Mouse (Mus musculus) kidney, adult 2 months (tissue): ENCODE results near the gene Prss54. TPM values are rescaled to one million over a fixed set of nuclear protein-coding genes. Genes with fewer than 3 reads are reported as not detected.

Experiments
- DNase-seq: peaks from one replicate; pipeline ENCODE4 v3.0.0; 2021
- H3K27ac ChIP-seq: fragments of 200-500 bp; 2 replicates; pipeline ENCODE4 v1.5.1; 2012; ENCODE audit warnings: low read depth, low read length, control low read depth, inconsistent platforms; ENCODE audit not compliant: insufficient read depth
- H3K27me3 ChIP-seq: fragments of 200-500 bp; replicated peaks from 2 replicates; pipeline ENCODE4 v1.6.1; 2012; ENCODE audit warnings: mild to moderate bottlenecking, moderate library complexity, low read length, inconsistent platforms; ENCODE audit not compliant: control insufficient read depth, insufficient read depth
- H3K36me3 ChIP-seq: fragments of 200-500 bp; 2 replicates; pipeline ENCODE4 v1.6.1; 2012; ENCODE audit warnings: mild to moderate bottlenecking, moderate library complexity, low read length, inconsistent platforms; ENCODE audit not compliant: control insufficient read depth, insufficient read depth
- H3K4me1 ChIP-seq: fragments of 200-500 bp; 2 replicates; pipeline ENCODE4 v1.6.1; 2011; ENCODE audit warnings: low read length; ENCODE audit not compliant: control insufficient read depth, insufficient read depth
- H3K4me3 ChIP-seq: fragments of 200-500 bp; 2 replicates; pipeline ENCODE4 v1.5.1; 2011; ENCODE audit warnings: mild to moderate bottlenecking, low read depth, low read length, control low read depth; ENCODE audit not compliant: insufficient read depth
- CTCF ChIP-seq: fragments of 200-500 bp; conservative IDR thresholded peaks from 2 replicates; pipeline ENCODE4 v1.5.1; 2011; ENCODE audit warnings: low read depth, mild to moderate bottlenecking, control low read depth, low read length, moderate library complexity, mixed read lengths; ENCODE audit not compliant: insufficient read depth, insufficient read length
- POLR2A ChIP-seq: fragments of 200-500 bp; IDR thresholded peaks from one replicate; pipeline ENCODE4 v1.6.1; 2011; ENCODE audit warnings: low read depth, low read length, control low read depth
- WGBS: fragments of 180-500 bp; shearing (Covaris S2); methylation state at CpG from one replicate; pipeline ENCODE4 v1.1.7; 2018; 5-methylcytosine and 5-hydroxymethylcytosine counted together
- polyA plus RNA-seq: library from polyadenylated mRNA; depleted of rRNA; stranded (reverse); fragments of >200 nt; gene quantifications from 2 replicates; pipeline ENCODE4 v1.2.3, GENCODE M21; 2012

Prss54 gene
- polyA plus RNA-seq, 1 experiment: not detected

- Histone ChIP-seq H3K27me3 (no peaks in the 10 kb centered on the region), H3K4me3 (no peak overlapping the region), H3K36me3 (no peaks in the 10 kb centered on the region), H3K4me1 (no peaks in the 10 kb centered on the region), H3K27ac (no peak overlapping the region)
- DNase-seq: no peak
- TF ChIP-seq POLR2A (no peak), CTCF (no peak)
- 82% methylated on average over 12 of the region's 12 CpGs for WGBS
Measured at GRCm38 (mm10) chr8:95592131-95592780, 16.1 kb upstream of the Prss54 start.

- DNase-seq: no peak
- 79% methylated on average over 4 of the region's 4 CpGs for WGBS
- no peaks in the 10 kb centered on the region for H3K36me3 ChIP-seq
- no peaks in the 10 kb centered on the region for H3K27me3 ChIP-seq
- no peak overlapping the region for H3K4me3 ChIP-seq
- no peak overlapping the region for H3K27ac ChIP-seq
- H3K4me1 ChIP-seq: no peaks in the 10 kb centered on the region
- no peak for TF ChIP-seq POLR2A
- no peak for TF ChIP-seq CTCF
Measured at GRCm38 (mm10) chr8:95590539-95590938, 14.4 kb upstream of the Prss54 start.

- TF ChIP-seq CTCF (no peak), POLR2A (no peak)
- no peaks in the 10 kb centered on the region for H3K36me3 ChIP-seq
- WGBS: 67% methylated on average over 10 of the region's 10 CpGs
- DNase-seq: no peak
- H3K4me1 ChIP-seq: no peaks in the 10 kb centered on the region
- no peak overlapping the region for H3K4me3 ChIP-seq
- H3K27me3 ChIP-seq: no peaks in the 10 kb centered on the region
- H3K27ac ChIP-seq: no peak overlapping the region
Measured at GRCm38 (mm10) chr8:95589282-95589681, 13.1 kb upstream of the Prss54 start.

GRCm38 (mm10) chr8:95587339-95587738 is 11.2 kb upstream of the Prss54 start:
- H3K27ac ChIP-seq: no peak overlapping the region
- no peaks in the 10 kb centered on the region for H3K36me3 ChIP-seq
- 78% methylated on average over 1 of the region's 1 CpGs for WGBS
- no peaks in the 10 kb centered on the region for H3K27me3 ChIP-seq
- H3K4me3 ChIP-seq: no peak overlapping the region
- DNase-seq: no peak
- no peak for TF ChIP-seq POLR2A
- TF ChIP-seq CTCF: no peak
- H3K4me1 ChIP-seq: no peaks in the 10 kb centered on the region

- 89% methylated on average over 5 of the region's 5 CpGs for WGBS
- no peak for DNase-seq
- no peak overlapping the region for H3K4me3 ChIP-seq
- TF ChIP-seq CTCF: no peak
- no peak for TF ChIP-seq POLR2A
- no peaks in the 10 kb centered on the region for H3K36me3 ChIP-seq
- no peak overlapping the region for H3K27ac ChIP-seq
- no peaks in the 10 kb centered on the region for H3K4me1 ChIP-seq
- no peaks in the 10 kb centered on the region for H3K27me3 ChIP-seq
Measured at GRCm38 (mm10) chr8:95573146-95573545, 3.0 kb downstream of the Prss54 start.

GRCm38 (mm10) chr8:95566809-95567208 is 9.3 kb downstream of the Prss54 start:
- Histone ChIP-seq H3K4me1 (no peaks in the 10 kb centered on the region), H3K4me3 (no peak overlapping the region), H3K27ac (no peak overlapping the region), H3K27me3 (no peaks in the 10 kb centered on the region), H3K36me3 (no peaks in the 10 kb centered on the region)
- TF ChIP-seq POLR2A (no peak), CTCF (no peak)
- WGBS: 89% methylated on average over 6 of the region's 6 CpGs
- no peak for DNase-seq

GRCm38 (mm10) chr8:95566217-95566616 is 9.9 kb downstream of the Prss54 start:
- TF ChIP-seq CTCF: no peak
- no peak for TF ChIP-seq POLR2A
- Histone ChIP-seq H3K4me1 (no peaks in the 10 kb centered on the region), H3K27me3 (no peaks in the 10 kb centered on the region), H3K4me3 (no peak overlapping the region), H3K27ac (no peak overlapping the region), H3K36me3 (no peaks in the 10 kb centered on the region)
- no peak for DNase-seq
- WGBS: 62% methylated on average over 4 of the region's 4 CpGs

- WGBS: 91% methylated on average over 2 of the region's 2 CpGs
- no peaks in the 10 kb centered on the region for H3K36me3 ChIP-seq
- no peak overlapping the region for H3K27ac ChIP-seq
- H3K27me3 ChIP-seq: no peaks in the 10 kb centered on the region
- no peak overlapping the region for H3K4me3 ChIP-seq
- DNase-seq: no peak
- no peaks in the 10 kb centered on the region for H3K4me1 ChIP-seq
- TF ChIP-seq CTCF: no peak
- TF ChIP-seq POLR2A: no peak
Measured at GRCm38 (mm10) chr8:95555963-95556362, 20.2 kb downstream of the Prss54 start.
